Mouse (Mus musculus): Measurements from ENCODE around the gene Rimkla. TPM values are rescaled to one million over a fixed set of nuclear protein-coding genes. Genes with fewer than 3 reads are reported as not detected.
"Not testable (repeated sequence)": the region's sequence is repeated elsewhere in the genome, so short reads cannot be mapped to it uniquely, and the experiment has no call there.

Gene Rimkla
- polyA plus RNA-seq (2016; fragmentation: Nextera tagmentation; extraction: Ambion mirVana): 6.1 and 6.5 TPM in 2 replicates

GRCm38 (mm10) chr4:119492291-119492932, at the start of gene Rimkla:
Rimkla (minus strand) TSS chr4:119492628.
- Histone ChIP-seq H3K4me1 (replicated peaks) (peaks cover 4% of the 10 kb centered on the region), H3K4me3 (peak within 1 kb of the TSS; percentile 63), H3K9ac (peak within 1 kb of the TSS; percentile 67), H3K9me3 (replicated peaks) (no peaks in the 10 kb centered on the region), H3K4me2 (peak within 1 kb of the TSS; percentile 90), H3K36me3 (no peaks in the 10 kb centered on the region), H3K27ac (ENCODE audit: poor library complexity, severe bottlenecking) (0 out of 2 replicates have a peak within 1 kb of the TSS, but pooled peaks have one; percentile 9), H3K27me3 (replicated peaks) (peaks cover 34% of the 10 kb centered on the region)
- WGBS: under 1% methylated on average over 73 of the region's 77 CpGs
- peak; percentile 83 for ATAC-seq (ENCODE audit: insufficient number of reproducible peaks, low FRiP score)

GRCm38 (mm10) chr4:119540533-119540890, 48.1 kb upstream of the Rimkla start:
- Histone ChIP-seq H3K9ac (peak overlapping the region; percentile 94), H3K27me3 (replicated peaks) (no peaks in the 10 kb centered on the region), H3K4me1 (replicated peaks) (peaks cover 12% of the 10 kb centered on the region), H3K36me3 (no peaks in the 10 kb centered on the region), H3K27ac (ENCODE audit: poor library complexity, severe bottlenecking) (peak overlapping the region; percentile 99), H3K4me3 (peak overlapping the region; percentile 90), H3K9me3 (replicated peaks) (no peaks in the 10 kb centered on the region), H3K4me2 (peak overlapping the region; percentile 80)
- no peak for ATAC-seq (ENCODE audit: insufficient number of reproducible peaks, low FRiP score)
- WGBS: 5% methylated on average over 10 of the region's 10 CpGs

- Histone ChIP-seq H3K36me3 (no peaks in the 10 kb centered on the region), H3K4me2 (peak overlapping the region; percentile 80), H3K27ac (ENCODE audit: poor library complexity, severe bottlenecking) (peak overlapping the region; percentile 99), H3K4me1 (replicated peaks) (peaks cover 13% of the 10 kb centered on the region), H3K27me3 (replicated peaks) (no peaks in the 10 kb centered on the region), H3K9ac (peak overlapping the region; percentile 94), H3K9me3 (replicated peaks) (no peaks in the 10 kb centered on the region), H3K4me3 (peak overlapping the region; percentile 90)
- ATAC-seq (ENCODE audit: insufficient number of reproducible peaks, low FRiP score): peak; percentile 80
- WGBS: under 1% methylated on average over 57 of the region's 76 CpGs
These were observed 47.6 kb upstream of the Rimkla start for GRCm38 (mm10) chr4:119539836-119540532.

GRCm38 (mm10) chr4:119539031-119539824, 46.8 kb upstream of the Rimkla start, which contains the start of gene Frg2f1:
Frg2f1 (minus strand) TSS chr4:119539529.
- Histone ChIP-seq H3K9me3 (replicated peaks) (no peaks in the 10 kb centered on the region), H3K27me3 (replicated peaks) (no peaks in the 10 kb centered on the region), H3K36me3 (no peaks in the 10 kb centered on the region), H3K9ac (peak within 1 kb of the TSS; percentile 94), H3K4me3 (peak within 1 kb of the TSS; percentile 90), H3K27ac (ENCODE audit: poor library complexity, severe bottlenecking) (peak within 1 kb of the TSS; percentile 99), H3K4me1 (replicated peaks) (peaks cover 15% of the 10 kb centered on the region), H3K4me2 (peak within 1 kb of the TSS; percentile 80)
- under 1% methylated on average over 70 of the region's 85 CpGs for whole genome bisulfite sequencing
- peak; percentile 95 for ATAC-seq (ENCODE audit: insufficient number of reproducible peaks, low FRiP score)

DNA sequence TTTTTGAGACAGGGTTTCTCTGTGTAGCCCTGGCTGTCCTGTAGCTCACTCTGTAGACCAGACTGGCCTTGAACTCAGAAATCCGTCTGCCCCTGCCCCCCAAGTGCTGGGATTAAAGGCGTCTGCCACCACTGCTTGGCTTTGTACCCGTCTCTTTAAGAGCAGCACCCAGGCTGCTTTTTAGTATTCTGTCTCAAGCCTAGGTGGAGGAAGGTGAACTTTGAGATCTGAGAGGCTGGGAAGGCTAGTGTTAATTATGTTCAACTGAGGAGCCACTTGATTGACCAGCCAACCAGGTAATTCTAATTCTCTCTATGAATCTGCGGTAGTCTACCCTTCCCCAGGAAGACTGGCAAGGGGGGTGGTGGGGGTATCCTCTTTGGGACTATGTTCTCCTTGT, 45.0 kb upstream of the Rimkla start:
- Histone ChIP-seq H3K4me3 (no peak overlapping the region), H3K9ac (no peak overlapping the region), H3K36me3 (no peaks in the 10 kb centered on the region), H3K9me3 (replicated peaks) (no peaks in the 10 kb centered on the region), H3K4me1 (replicated peaks) (peaks cover 12% of the 10 kb centered on the region; the same call in 1 of the 2 replicates), H3K4me2 (no peak overlapping the region), H3K27me3 (replicated peaks) (no peaks in the 10 kb centered on the region), H3K27ac (ENCODE audit: poor library complexity, severe bottlenecking) (no peak overlapping the region)
- ATAC-seq (ENCODE audit: insufficient number of reproducible peaks, low FRiP score): no peak
- WGBS: 71% methylated on average over 4 of the region's 4 CpGs

DNA sequence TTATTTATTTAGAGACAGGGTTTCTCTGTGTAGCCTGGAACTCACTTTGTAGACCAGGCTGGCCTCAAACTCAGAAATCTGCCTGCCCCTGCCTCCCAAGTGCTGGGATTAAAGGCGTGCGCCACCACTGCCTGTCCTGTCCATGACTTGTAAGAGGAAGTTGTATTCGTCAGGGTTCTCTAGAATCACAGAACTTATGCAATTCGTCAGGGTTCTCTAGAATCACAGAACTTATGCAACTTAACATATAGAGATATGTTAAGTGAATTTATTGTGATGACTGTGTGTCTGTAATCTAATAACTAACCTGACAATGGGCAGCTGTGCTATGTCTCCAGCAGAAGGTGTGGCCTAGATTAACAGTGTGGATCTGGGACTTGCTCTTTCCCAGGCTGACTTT, 44.2 kb upstream of the Rimkla start, which contains the start of gene Foxj3:
Gene Foxj3, plus strand, starts transcription at position 390 of the 400 bp plus-strand sequence.
- H3K9me3 ChIP-seq (replicated peaks); H3K9ac ChIP-seq; H3K27ac ChIP-seq (ENCODE audit: poor library complexity, severe bottlenecking); H3K4me3 ChIP-seq; ATAC-seq (ENCODE audit: insufficient number of reproducible peaks, low FRiP score); H3K4me2 ChIP-seq; H3K27me3 ChIP-seq (replicated peaks); H3K36me3 ChIP-seq: not testable (repeated sequence)
- WGBS: 82% methylated on average over 4 of the region's 4 CpGs
- H3K4me1 ChIP-seq (replicated peaks): peaks cover 12% of the 10 kb centered on the region; the same call in 1 of the 2 replicates

DNA sequence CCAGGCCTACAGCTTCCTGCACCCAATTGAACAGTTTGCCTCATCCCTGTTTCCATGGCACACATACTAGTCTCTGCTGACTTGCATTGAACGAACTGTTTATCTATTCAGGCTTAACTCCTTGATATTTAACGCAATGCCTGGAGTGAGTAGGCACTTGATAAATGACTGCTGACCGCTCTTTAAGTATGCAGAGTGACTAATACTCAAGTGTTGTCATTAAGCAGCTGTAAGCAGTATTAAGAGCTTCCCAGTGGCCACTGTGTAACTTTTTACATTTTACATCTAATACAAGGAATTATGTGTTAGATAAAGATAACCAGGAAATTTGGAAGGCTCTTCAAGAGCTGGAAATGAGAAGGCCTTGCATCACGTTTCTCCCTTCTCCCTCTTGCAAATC, 42.7 kb upstream of the Rimkla start:
- Histone ChIP-seq H3K9me3 (replicated peaks) (no peaks in the 10 kb centered on the region), H3K4me2 (no peak overlapping the region), H3K4me1 (replicated peaks) (peaks cover 13% of the 10 kb centered on the region; the same call in 1 of the 2 replicates), H3K9ac (no peak overlapping the region), H3K4me3 (no peak overlapping the region), H3K36me3 (no peaks in the 10 kb centered on the region), H3K27me3 (replicated peaks) (no peaks in the 10 kb centered on the region), H3K27ac (ENCODE audit: poor library complexity, severe bottlenecking) (no peak overlapping the region)
- ATAC-seq (ENCODE audit: insufficient number of reproducible peaks, low FRiP score): no peak
- 47% methylated on average over 4 of the region's 4 CpGs for WGBS

DNA sequence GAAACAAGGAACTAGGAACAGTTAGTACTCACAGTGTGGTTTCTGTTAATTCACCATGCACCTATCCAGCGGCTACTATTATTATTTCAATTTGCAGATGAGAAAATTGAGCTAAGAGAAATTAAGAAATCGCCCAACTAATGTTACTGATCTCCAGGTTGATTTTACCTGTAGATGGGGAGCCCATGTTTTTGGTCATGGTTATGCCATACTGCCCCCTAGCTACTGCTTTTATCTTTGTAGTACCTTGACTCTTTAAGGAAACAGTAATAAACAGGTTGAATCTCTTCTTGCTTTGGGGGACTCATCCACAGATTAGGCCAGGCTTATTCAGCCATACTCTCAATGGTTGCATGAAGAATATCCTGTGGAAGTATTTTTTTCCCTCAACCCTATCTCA, 39.4 kb upstream of the Rimkla start:
- H3K4me1 ChIP-seq (replicated peaks): 0 out of 2 replicates have a peak, but pooled peaks cover 6% of the 10 kb centered on the region
- H3K27me3 ChIP-seq (replicated peaks): no peaks in the 10 kb centered on the region
- H3K9me3 ChIP-seq (replicated peaks): no peaks in the 10 kb centered on the region
- no peak overlapping the region for H3K9ac ChIP-seq
- H3K4me3 ChIP-seq: no peak overlapping the region
- H3K36me3 ChIP-seq: no peaks in the 10 kb centered on the region
- no peak for ATAC-seq (ENCODE audit: insufficient number of reproducible peaks, low FRiP score)
- no peak overlapping the region for H3K4me2 ChIP-seq
- 70% methylated on average over 2 of the region's 2 CpGs for WGBS
- H3K27ac ChIP-seq (ENCODE audit: poor library complexity, severe bottlenecking): no peak overlapping the region

GRCm38 (mm10) chr4:119526329-119526845, 34.0 kb upstream of the Rimkla start:
- no peak overlapping the region for H3K9ac ChIP-seq
- H3K4me3 ChIP-seq: no peak overlapping the region
- H3K36me3 ChIP-seq: no peaks in the 10 kb centered on the region
- no peak overlapping the region for H3K27ac ChIP-seq (ENCODE audit: poor library complexity, severe bottlenecking)
- H3K9me3 ChIP-seq (replicated peaks): no peaks in the 10 kb centered on the region
- no peak overlapping the region for H3K4me2 ChIP-seq
- ATAC-seq (ENCODE audit: insufficient number of reproducible peaks, low FRiP score): no peak
- H3K4me1 ChIP-seq (replicated peaks): 0 out of 2 replicates have a peak, but pooled peaks cover 3% of the 10 kb centered on the region
- H3K27me3 ChIP-seq (replicated peaks): no peaks in the 10 kb centered on the region

GRCm38 (mm10) chr4:119524466-119524865, 32.0 kb upstream of the Rimkla start:
- Histone ChIP-seq H3K27me3 (replicated peaks) (no peaks in the 10 kb centered on the region), H3K4me1 (replicated peaks) (no peaks in the 10 kb centered on the region), H3K4me3 (no peak overlapping the region), H3K9ac (no peak overlapping the region), H3K9me3 (replicated peaks) (no peaks in the 10 kb centered on the region), H3K36me3 (no peaks in the 10 kb centered on the region), H3K27ac (ENCODE audit: poor library complexity, severe bottlenecking) (no peak overlapping the region), H3K4me2 (no peak overlapping the region)
- ATAC-seq (ENCODE audit: insufficient number of reproducible peaks, low FRiP score): no peak
- 81% methylated on average over 2 of the region's 2 CpGs for WGBS

- Histone ChIP-seq H3K27ac (ENCODE audit: poor library complexity, severe bottlenecking) (no peak overlapping the region), H3K36me3 (no peaks in the 10 kb centered on the region), H3K27me3 (replicated peaks) (no peaks in the 10 kb centered on the region), H3K4me1 (replicated peaks) (no peaks in the 10 kb centered on the region), H3K9me3 (replicated peaks) (no peaks in the 10 kb centered on the region), H3K4me3 (no peak overlapping the region), H3K4me2 (no peak overlapping the region), H3K9ac (no peak overlapping the region)
- 72% methylated on average over 1 of the region's 1 CpGs for WGBS
- ATAC-seq (ENCODE audit: insufficient number of reproducible peaks, low FRiP score): no peak
These were observed 31.6 kb upstream of the Rimkla start for GRCm38 (mm10) chr4:119524010-119524409.
